Mouse (Mus musculus): Measurements from ENCODE around the gene Cacna1c. TPM values are rescaled to one million over a fixed set of nuclear protein-coding genes. Genes with fewer than 3 reads are reported as not detected.

Cacna1c gene
- total RNA-seq, 2 experiments from 2014 or later: 86.4 to 90.0 TPM

- H3K27ac ChIP-seq: peak overlapping the region; percentile 93
- TF ChIP-seq CTCF (conservative IDR thresholded peaks at IDR 0.05): no peak
- H3K4me3 ChIP-seq: no peak overlapping the region
- DNase-seq (ENCODE audit: low spot score in 2 of 2): no peak
Observed at GRCm38 (mm10) chr6:118939626-118940025, 256.6 kb downstream of the Cacna1c start.

- no peak overlapping the region for H3K4me3 ChIP-seq
- peak overlapping the region; percentile 93 for H3K27ac ChIP-seq
- DNase-seq (ENCODE audit: low spot score in 2 of 2): peak in 1 of 2 experiments; percentile 31
- no peak for TF ChIP-seq CTCF (conservative IDR thresholded peaks at IDR 0.05)
Observed at GRCm38 (mm10) chr6:118938386-118939096, 257.7 kb downstream of the Cacna1c start.

- DNase-seq (ENCODE audit: low spot score in 2 of 2): no peak
- peak overlapping the region; percentile 93 for H3K27ac ChIP-seq
- TF ChIP-seq CTCF (conservative IDR thresholded peaks at IDR 0.05): no peak
- no peak overlapping the region for H3K4me3 ChIP-seq
Observed at GRCm38 (mm10) chr6:118937536-118937935, 258.7 kb downstream of the Cacna1c start.

GRCm38 (mm10) chr6:118935520-118936415, 260.4 kb downstream of the Cacna1c start:
- peak in 1 of 2 experiments; percentile 35 for DNase-seq (ENCODE audit: low spot score in 2 of 2)
- no peak overlapping the region for H3K4me3 ChIP-seq
- H3K27ac ChIP-seq: peak overlapping the region; percentile 93
- TF ChIP-seq CTCF (conservative IDR thresholded peaks at IDR 0.05): no peak

GRCm38 (mm10) chr6:118934243-118934902, 261.8 kb downstream of the Cacna1c start:
- no peak for TF ChIP-seq CTCF (conservative IDR thresholded peaks at IDR 0.05)
- DNase-seq (ENCODE audit: low spot score in 2 of 2): no peak
- Histone ChIP-seq H3K4me3 (no peak overlapping the region), H3K27ac (peak overlapping the region; percentile 93)

- TF ChIP-seq CTCF (conservative IDR thresholded peaks at IDR 0.05): no peak
Observed at GRCm38 (mm10) chr6:118933017-118933594, 263.1 kb downstream of the Cacna1c start.

GRCm38 (mm10) chr6:118932002-118932700, 264.1 kb downstream of the Cacna1c start:
- no peak for TF ChIP-seq CTCF (conservative IDR thresholded peaks at IDR 0.05)
- H3K4me3 ChIP-seq: no peak overlapping the region
- H3K27ac ChIP-seq: peak overlapping the region; percentile 93
- no peak for DNase-seq (ENCODE audit: low spot score in 2 of 2)

More at GRCm38 (mm10) chr6:118933017-118933594, 263.1 kb downstream of the Cacna1c start:
- peak overlapping the region; percentile 93 for H3K27ac ChIP-seq
- H3K4me3 ChIP-seq: no peak overlapping the region
- no peak for DNase-seq (ENCODE audit: low spot score in 2 of 2)

GRCm38 (mm10) chr6:118926669-118927068, 269.5 kb downstream of the Cacna1c start:
- no peak for TF ChIP-seq CTCF (conservative IDR thresholded peaks at IDR 0.05)

GRCm38 (mm10) chr6:118924426-118924825, 271.8 kb downstream of the Cacna1c start:
- Histone ChIP-seq H3K27ac (no peak overlapping the region), H3K4me3 (no peak overlapping the region)
- TF ChIP-seq CTCF (conservative IDR thresholded peaks at IDR 0.05): no peak
- DNase-seq (ENCODE audit: low spot score in 2 of 2): no peak

More at GRCm38 (mm10) chr6:118926669-118927068, 269.5 kb downstream of the Cacna1c start:
- no peak for DNase-seq (ENCODE audit: low spot score in 2 of 2)
- no peak overlapping the region for H3K4me3 ChIP-seq
- H3K27ac ChIP-seq: no peak overlapping the region

- TF ChIP-seq CTCF (conservative IDR thresholded peaks at IDR 0.05): no peak
- DNase-seq (ENCODE audit: low spot score in 2 of 2): no peak
- Histone ChIP-seq H3K27ac (0 out of 2 replicates have a peak overlapping the region, but pooled peaks have one; percentile 46), H3K4me3 (no peak overlapping the region)
Observed at GRCm38 (mm10) chr6:118923926-118924325, 272.3 kb downstream of the Cacna1c start.

GRCm38 (mm10) chr6:118923212-118923577, 273.0 kb downstream of the Cacna1c start:
- H3K27ac ChIP-seq: peak overlapping the region; percentile 46; the same call in 1 of the 2 replicates
- no peak overlapping the region for H3K4me3 ChIP-seq
- no peak for DNase-seq (ENCODE audit: low spot score in 2 of 2)
- no peak for TF ChIP-seq CTCF (conservative IDR thresholded peaks at IDR 0.05)

Measured in layer of hippocampus, adult 2 months (tissue).